Mouse (Mus musculus) kidney, postnatal 14 days (tissue): ENCODE data around the gene Mn1.

Experiments
- DNase-seq: peaks from one replicate; pipeline ENCODE4 v3.0.0; 2022; ENCODE audit warnings: mixed read lengths

Mn1 gene

GRCm38 (mm10) chr5:111434342-111434842 is 17.2 kb downstream of the Mn1 start:
- no peak for DNase-seq

GRCm38 (mm10) chr5:111436260-111436659 is 19.1 kb downstream of the Mn1 start:
- no peak for DNase-seq

GRCm38 (mm10) chr5:111437205-111437604 is 20.0 kb downstream of the Mn1 start:
- DNase-seq = no peak

- no peak for DNase-seq
These were observed 21.2 kb downstream of the Mn1 start for GRCm38 (mm10) chr5:111438336-111438735.

- DNase-seq = no peak
These were observed 21.7 kb downstream of the Mn1 start for GRCm38 (mm10) chr5:111438821-111439220.

GRCm38 (mm10) chr5:111440264-111440663 is 23.1 kb downstream of the Mn1 start:
- no peak for DNase-seq

GRCm38 (mm10) chr5:111442151-111442871 is 25.1 kb downstream of the Mn1 start:
- DNase-seq = no peak

GRCm38 (mm10) chr5:111443636-111444035 is 26.5 kb downstream of the Mn1 start:
- no peak for DNase-seq

GRCm38 (mm10) chr5:111444361-111444760 is 27.2 kb downstream of the Mn1 start:
- DNase-seq = no peak

- DNase-seq = no peak
These were observed 29.5 kb downstream of the Mn1 start for GRCm38 (mm10) chr5:111446652-111447051.

- no peak for DNase-seq
These were observed 32.5 kb downstream of the Mn1 start for GRCm38 (mm10) chr5:111449700-111450099.

GRCm38 (mm10) chr5:111454240-111454639 is 37.1 kb downstream of the Mn1 start:
- DNase-seq = no peak

GRCm38 (mm10) chr5:111454876-111455275 is 37.7 kb downstream of the Mn1 start:
- no peak for DNase-seq

- DNase-seq = no peak
These were observed 41.5 kb downstream of the Mn1 start for GRCm38 (mm10) chr5:111458675-111459074.

GRCm38 (mm10) chr5:111465811-111466299 is 48.7 kb downstream of the Mn1 start:
- DNase-seq = peak; percentile 79

- DNase-seq = peak; percentile 8
These were observed 49.3 kb downstream of the Mn1 start for GRCm38 (mm10) chr5:111466429-111466828.

GRCm38 (mm10) chr5:111467699-111468098 is 50.5 kb downstream of the Mn1 start:
- no peak for DNase-seq

- no peak for DNase-seq
These were observed 52.2 kb downstream of the Mn1 start for GRCm38 (mm10) chr5:111469195-111469882.

- DNase-seq = no peak
These were observed 53.7 kb downstream of the Mn1 start for GRCm38 (mm10) chr5:111470875-111471274.

GRCm38 (mm10) chr5:111473425-111473824 is 56.3 kb downstream of the Mn1 start:
- no peak for DNase-seq

GRCm38 (mm10) chr5:111475721-111476120 is 58.6 kb downstream of the Mn1 start:
- DNase-seq = no peak

- no peak for DNase-seq
These were observed 59.0 kb downstream of the Mn1 start for GRCm38 (mm10) chr5:111476141-111476540.

- DNase-seq = no peak
These were observed 68.7 kb downstream of the Mn1 start for GRCm38 (mm10) chr5:111485907-111486306.

- DNase-seq = no peak
These were observed 72.0 kb downstream of the Mn1 start for GRCm38 (mm10) chr5:111489022-111489616.
